Mouse (Mus musculus) liver, embryonic 14.5 days (tissue): ENCODE data around the gene Pth. TPM values are rescaled to one million over a fixed set of nuclear protein-coding genes. Genes with fewer than 3 reads are reported as not detected.

Source experiments
- ATAC-seq: fragments of 200-750 bp; cut with Nextera tagmentation; 2 replicates; pipeline ENCODE4 v1.8.0; 2017; ENCODE audit warnings: moderate number of reproducible peaks, mild to moderate bottlenecking, moderate library complexity; ENCODE audit not compliant: insufficient read depth
- DNase-seq, 3 experiments: peaks; one replicate each; pipeline ENCODE4 v3.0.0-alpha.2; 2012 to 2013; ENCODE audit warnings: low read depth in 3 of 3, low spot score in 3 of 3
- H3K27ac ChIP-seq: fragments of 300-500 bp; sonication (generic); 2 replicates; pipeline ENCODE4 v1.5.1; 2014; ENCODE audit warnings: moderate library complexity, mild to moderate bottlenecking, control low read depth, inconsistent platforms
- H3K27me3 ChIP-seq: fragments of 300-500 bp; sonication (generic); 2 replicates; pipeline ENCODE4 v1.6.1; 2014; ENCODE audit warnings: mild to moderate bottlenecking, low read length, moderate library complexity; ENCODE audit not compliant: control insufficient read depth, insufficient read depth
- H3K36me3 ChIP-seq: fragments of 300-500 bp; sonication (generic); replicated peaks from 2 replicates; pipeline ENCODE4 v1.6.1; 2014; ENCODE audit warnings: low read depth; ENCODE audit not compliant: control insufficient read depth, insufficient read depth
- H3K4me1 ChIP-seq, 2 experiments: fragments of 200-500 bp in 1 of 2; fragments of 300-500 bp in 1 of 2; sonication (generic) in 1 of 2; replicated peaks; 2 replicates each; pipeline ENCODE4 v1.6.1; 2012 to 2014; ENCODE audit warnings: antibody characterized with exemption in 1 of 2, inconsistent platforms in 1 of 2, low read length in 1 of 2; ENCODE audit not compliant: control insufficient read depth in 2 of 2, insufficient read depth in 2 of 2
- H3K4me2 ChIP-seq: fragments of 300-500 bp; sonication (generic); 2 replicates; pipeline ENCODE4 v1.6.1; 2014; ENCODE audit warnings: low read depth, mild to moderate bottlenecking, control low read depth, moderate library complexity
- H3K4me3 ChIP-seq, 2 experiments: fragments of 200-500 bp in 1 of 2; fragments of 300-500 bp in 1 of 2; sonication (generic) in 1 of 2; 2 replicates each; pipeline ENCODE4 v1.5.1; 2012 to 2014; ENCODE audit warnings: low read depth in 2 of 2, low read length in 2 of 2, mild to moderate bottlenecking in 2 of 2, control low read depth in 1 of 2, inconsistent platforms in 1 of 2, moderate library complexity in 1 of 2; ENCODE audit not compliant: insufficient read depth in 1 of 2
- H3K9ac ChIP-seq: fragments of 300-500 bp; sonication (generic); replicated peaks from 2 replicates; pipeline ENCODE4 v1.6.1; 2014; ENCODE audit warnings: mild to moderate bottlenecking, control low read depth, moderate library complexity
- H3K9me3 ChIP-seq: fragments of 300-500 bp; sonication (generic); 2 replicates; pipeline ENCODE4 v1.6.1; 2016; ENCODE audit warnings: low read length, mixed read lengths; ENCODE audit not compliant: control insufficient read depth
- CTCF ChIP-seq: IDR thresholded peaks from 2 replicates; pipeline ENCODE4 v1.5.1; 2016; ENCODE audit warnings: antibody characterized with exemption, low read depth, control low read depth
- EP300 ChIP-seq: IDR thresholded peaks from 2 replicates; pipeline ENCODE4 v1.6.1; 2016; ENCODE audit warnings: antibody characterized with exemption, low read depth
- WGBS: fragments of 180-500 bp; shearing (Covaris S2); extraction: QIAGEN DNeasy Blood & Tissue Kit; methylation state at CpG from one replicate; pipeline ENCODE4 v1.1.7; 2014; ENCODE audit not compliant: insufficient replicate concordance; 5-methylcytosine and 5-hydroxymethylcytosine counted together
- polyA plus RNA-seq, 2 experiments: library from polyadenylated mRNA; depleted of rRNA in 1 of 2; stranded (reverse) in 1 of 2; unstranded in 1 of 2; fragments of >200 nt; fragmentation: Nextera tagmentation in 1 of 2; extraction: Ambion mirVana in 1 of 2; gene quantifications; 2 replicates each; pipeline versions ENCODE4 v1.2.1 to v1.2.3; 2012 to 2014

Gene Pth
- polyA plus RNA-seq, 2 experiments, result not detected

DNA sequence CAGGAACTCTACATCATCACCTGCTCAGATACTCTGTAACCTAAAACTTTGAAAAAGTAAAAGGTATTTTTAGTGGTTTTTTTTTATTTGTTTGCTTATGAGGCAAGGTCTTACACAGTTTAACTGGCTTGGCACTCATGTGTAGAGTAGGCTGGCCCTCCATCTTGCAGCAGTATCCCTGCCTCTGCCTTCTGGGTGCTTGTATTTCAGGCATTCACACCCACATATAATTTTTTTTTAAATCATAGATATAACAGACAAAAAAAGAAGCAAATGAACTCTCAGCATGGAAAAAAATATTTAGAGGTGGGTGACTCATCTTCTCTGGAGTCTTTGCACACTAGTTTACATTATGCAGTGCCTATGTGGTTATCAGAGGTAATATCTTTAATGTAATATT lies 9.7 kb upstream of the Pth start:
- Histone ChIP-seq H3K4me2 (no peak overlapping the region), H3K36me3 (no peaks in the 10 kb centered on the region), H3K27me3 (no peaks in the 10 kb centered on the region), H3K4me3 (no peak overlapping the region), H3K9ac (no peak overlapping the region), H3K4me1 (no peaks in the 10 kb centered on the region), H3K27ac (no peak overlapping the region), H3K9me3 (no peaks in the 10 kb centered on the region)
- TF ChIP-seq EP300 (no peak), CTCF (no peak)
- no peak for ATAC-seq
- DNase-seq, result no peak

DNA sequence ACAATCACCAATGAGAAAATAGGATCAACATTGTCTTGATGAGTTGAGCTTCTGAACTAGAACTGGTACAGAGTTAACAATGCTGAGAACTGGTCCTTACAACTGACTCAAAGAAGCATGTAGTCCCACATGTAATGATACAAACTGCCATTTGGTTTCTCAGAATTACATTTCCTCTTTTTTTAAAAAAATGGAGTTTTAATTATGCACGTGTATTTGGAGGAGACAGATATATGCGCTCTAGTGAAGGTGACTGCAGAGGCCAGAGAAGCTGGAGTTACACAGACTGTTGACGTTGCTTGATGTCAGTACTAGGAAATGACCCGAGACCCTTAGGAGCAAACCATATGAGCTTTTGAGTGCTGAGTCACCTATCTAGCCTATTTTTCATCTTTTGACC lies 8.3 kb upstream of the Pth start:
- H3K4me2 ChIP-seq, result no peak overlapping the region
- H3K4me1 ChIP-seq, result peaks cover 0 to 4% of the 10 kb centered on the region in 2 experiments; a peak in 2 of 4 replicates
- H3K9ac ChIP-seq, result no peak overlapping the region
- TF ChIP-seq CTCF (no peak), EP300 (no peak)
- no peak for ATAC-seq
- H3K4me3 ChIP-seq, result no peak overlapping the region
- no peaks in the 10 kb centered on the region for H3K36me3 ChIP-seq
- H3K27ac ChIP-seq, result no peak overlapping the region
- WGBS, result 59% methylated on average over 4 of the region's 4 CpGs
- no peaks in the 10 kb centered on the region for H3K9me3 ChIP-seq
- no peak for DNase-seq
- no peaks in the 10 kb centered on the region for H3K27me3 ChIP-seq

DNA sequence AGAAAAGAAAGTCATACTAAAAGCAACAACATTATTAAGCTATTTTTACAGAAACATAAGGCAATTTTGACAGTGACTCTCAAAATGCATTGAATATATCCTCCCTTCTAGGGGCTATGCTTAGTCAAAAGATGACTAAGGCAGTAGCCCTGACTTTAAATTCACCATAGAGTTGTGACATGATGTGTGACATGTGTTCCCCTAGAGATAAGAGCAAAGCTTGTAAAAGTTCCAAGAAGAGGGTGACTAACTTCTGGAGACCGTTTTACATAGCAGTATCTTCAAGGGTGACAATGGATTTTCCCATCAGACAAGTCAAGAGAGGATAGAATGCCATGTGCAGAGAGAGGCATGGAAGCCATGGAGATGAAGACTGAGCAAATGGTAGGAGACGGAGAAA lies 3.2 kb upstream of the Pth start:
- 53% methylated on average over 2 of the region's 2 CpGs for WGBS
- Histone ChIP-seq H3K9ac (no peak overlapping the region), H3K4me2 (no peak overlapping the region), H3K36me3 (no peaks in the 10 kb centered on the region), H3K27me3 (no peaks in the 10 kb centered on the region), H3K27ac (no peak overlapping the region), H3K4me1 (peaks cover 0 to 4% of the 10 kb centered on the region in 2 experiments; a peak in 2 of 4 replicates), H3K9me3 (no peaks in the 10 kb centered on the region), H3K4me3 (no peak overlapping the region)
- TF ChIP-seq EP300, result no peak
- no peak for TF ChIP-seq CTCF
- DNase-seq, result no peak
- peak; percentile 43; the same call in 1 of the 2 replicates for ATAC-seq

DNA sequence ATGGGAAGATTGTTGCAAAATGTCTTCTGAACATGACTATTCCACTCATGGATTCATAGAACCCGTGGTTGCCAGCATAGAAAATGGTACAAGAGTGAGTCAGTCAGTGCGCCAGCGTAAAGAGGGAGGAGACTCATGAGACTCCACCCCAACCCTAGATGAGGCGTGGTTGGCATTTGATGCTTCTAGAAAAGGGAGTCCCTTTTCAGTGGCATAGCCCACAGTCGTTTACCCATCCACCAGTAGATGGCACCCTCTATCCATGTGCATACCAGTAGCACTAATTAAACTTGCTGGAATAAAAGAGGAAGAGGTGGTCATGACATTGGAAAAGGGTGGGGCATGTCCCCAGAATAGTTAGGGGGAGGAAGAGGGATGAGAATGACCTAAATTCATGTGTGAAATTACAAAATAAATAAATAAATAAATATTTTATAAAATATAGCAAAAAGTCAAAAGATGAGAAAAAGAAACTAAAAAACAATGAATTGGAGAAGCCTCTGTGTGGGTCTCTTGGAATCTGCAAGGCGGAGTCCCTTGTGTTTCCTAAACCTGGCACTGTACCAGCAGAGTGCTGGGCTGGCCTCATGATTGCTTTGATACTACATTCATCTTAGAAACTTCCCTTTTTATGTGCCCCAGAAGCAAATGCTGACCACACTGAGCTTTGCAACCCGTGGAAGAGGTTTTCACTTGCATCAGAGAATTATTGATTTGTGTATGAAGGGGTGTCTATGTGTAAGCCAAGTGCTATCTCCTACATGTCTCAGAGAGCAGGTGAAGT lies 10.3 kb downstream of the Pth start:
- H3K4me3 ChIP-seq, result no peak overlapping the region
- WGBS, result 18% methylated on average over 7 of the region's 7 CpGs
- ATAC-seq (peak; percentile 90), DNase-seq (peak; percentile 68 to 81 (median 73))
- no peaks in the 10 kb centered on the region; the same call in 1 of the 2 replicates for H3K27me3 ChIP-seq
- H3K9me3 ChIP-seq, result no peaks in the 10 kb centered on the region
- H3K9ac ChIP-seq, result no peak overlapping the region
- H3K27ac ChIP-seq, result no peak overlapping the region
- TF ChIP-seq EP300, result no peak
- peak; percentile 87 for TF ChIP-seq CTCF
- no peaks in the 10 kb centered on the region for H3K36me3 ChIP-seq
- H3K4me2 ChIP-seq, result no peak overlapping the region
- peaks cover 0 to 3% of the 10 kb centered on the region in 2 experiments; a peak in 2 of 4 replicates for H3K4me1 ChIP-seq

DNA sequence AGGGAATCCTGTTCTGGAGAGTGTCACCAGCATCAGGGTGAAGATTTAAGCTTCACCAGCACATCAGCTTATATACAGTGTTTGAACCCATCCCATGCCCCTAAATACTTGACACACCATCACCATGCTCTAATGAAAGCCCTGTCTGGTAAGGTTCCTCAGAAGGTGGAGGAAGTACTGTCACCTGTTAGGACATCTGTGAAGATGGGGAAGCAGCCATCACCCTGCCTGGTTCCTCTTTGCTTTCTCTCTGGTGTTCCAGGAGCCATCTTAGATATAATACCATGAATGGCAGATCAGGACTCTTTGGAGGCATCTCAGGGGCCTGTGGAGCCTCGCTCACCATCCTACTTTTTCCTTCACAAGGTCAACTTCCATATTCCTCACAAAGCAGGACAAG lies 15.7 kb downstream of the Pth start:
- TF ChIP-seq EP300 (no peak), CTCF (no peak)
- H3K27ac ChIP-seq, result no peak overlapping the region
- 71% methylated on average over 1 of the region's 1 CpGs for WGBS
- H3K4me3 ChIP-seq, result no peak overlapping the region
- no peaks in the 10 kb centered on the region for H3K36me3 ChIP-seq
- H3K27me3 ChIP-seq, result no peaks in the 10 kb centered on the region
- H3K9ac ChIP-seq, result no peak overlapping the region
- ATAC-seq (no peak), DNase-seq (no peak)
- H3K4me1 ChIP-seq, result peaks cover 9 to 10% of the 10 kb centered on the region in 2 experiments
- H3K9me3 ChIP-seq, result no peaks in the 10 kb centered on the region
- H3K4me2 ChIP-seq, result no peak overlapping the region
